Mouse (Mus musculus) midbrain, embryonic 13.5 days (tissue): ENCODE data around the gene Lsg1. TPM values are rescaled to one million over a fixed set of nuclear protein-coding genes. Genes with fewer than 3 reads are reported as not detected.

Experiments
- ATAC-seq: fragments of 200-750 bp; cut with Nextera tagmentation; 2 replicates; pipeline ENCODE4 v1.8.0; 2017; ENCODE audit warnings: mild to moderate bottlenecking, moderate TSS enrichment, moderate library complexity
- H3K27ac ChIP-seq: fragments of 300-500 bp; sonication (generic); 2 replicates; pipeline ENCODE4 v1.5.1; 2015; ENCODE audit warnings: inconsistent platforms, mild to moderate bottlenecking, moderate library complexity
- H3K27me3 ChIP-seq: fragments of 300-500 bp; sonication (generic); 2 replicates; pipeline ENCODE4 v1.6.1; 2015; ENCODE audit warnings: mild to moderate bottlenecking, inconsistent platforms
- H3K36me3 ChIP-seq: fragments of 300-500 bp; sonication (generic); 2 replicates; pipeline ENCODE4 v1.6.1; 2015; ENCODE audit warnings: mild to moderate bottlenecking, inconsistent platforms
- H3K4me1 ChIP-seq: fragments of 300-500 bp; sonication (generic); replicated peaks from 2 replicates; pipeline ENCODE4 v1.6.1; 2015; ENCODE audit warnings: inconsistent platforms
- H3K4me2 ChIP-seq: fragments of 300-500 bp; sonication (generic); replicated peaks from 2 replicates; pipeline ENCODE4 v1.6.1; 2015; ENCODE audit warnings: moderate library complexity, mild to moderate bottlenecking, inconsistent platforms
- H3K4me3 ChIP-seq: fragments of 300-500 bp; sonication (generic); replicated peaks from 2 replicates; pipeline ENCODE4 v1.5.1; 2015; ENCODE audit warnings: mild to moderate bottlenecking, inconsistent platforms
- H3K9ac ChIP-seq: fragments of 300-500 bp; sonication (generic); replicated peaks from 2 replicates; pipeline ENCODE4 v1.6.1; 2015; ENCODE audit warnings: mild to moderate bottlenecking, inconsistent platforms
- H3K9me3 ChIP-seq: fragments of 300-500 bp; sonication (generic); 2 replicates; pipeline ENCODE4 v1.6.1; 2016; ENCODE audit warnings: mild to moderate bottlenecking, inconsistent platforms
- WGBS: fragments of 180-500 bp; shearing (Covaris S2); methylation state at CpG from one replicate; pipeline ENCODE4 v1.1.7; 2015; 5-methylcytosine and 5-hydroxymethylcytosine counted together
- polyA plus RNA-seq: library from polyadenylated mRNA; unstranded; fragments of >200 nt; fragmentation: Nextera tagmentation; extraction: Ambion mirVana; gene quantifications from 2 replicates; pipeline ENCODE4 v1.2.1, GENCODE M21; 2015

Gene Lsg1
- polyA plus RNA-seq, 1 experiment from 2014 or later = 59.1 TPM

DNA sequence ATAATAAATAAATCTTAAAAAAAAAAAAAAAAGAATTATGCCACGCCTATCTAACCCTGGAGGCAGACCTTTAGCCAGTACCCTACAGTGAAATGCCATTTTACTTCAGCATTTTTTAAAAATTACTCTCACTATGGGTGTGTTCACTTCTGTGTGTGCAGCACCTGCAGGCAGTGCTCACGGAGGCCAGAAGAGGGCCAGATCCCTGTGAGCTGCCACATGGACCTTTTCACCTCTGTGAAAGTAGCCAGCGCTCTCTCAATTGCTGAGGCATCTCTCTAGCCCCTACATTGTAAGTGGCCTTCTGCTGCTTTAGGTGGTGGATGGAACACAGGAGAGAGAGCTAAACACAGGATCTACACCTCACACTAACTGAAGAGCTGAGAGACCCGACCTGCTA lies 17.2 kb downstream of the Lsg1 start:
- Histone ChIP-seq H3K27ac (no peak overlapping the region), H3K36me3 (peaks cover 91% of the 10 kb centered on the region), H3K4me3 (no peak overlapping the region), H3K27me3 (no peaks in the 10 kb centered on the region), H3K4me1 (no peaks in the 10 kb centered on the region), H3K9me3 (no peaks in the 10 kb centered on the region), H3K9ac (no peak overlapping the region), H3K4me2 (no peak overlapping the region)
- 94% methylated on average over 4 of the region's 4 CpGs for WGBS
- ATAC-seq = no peak

DNA sequence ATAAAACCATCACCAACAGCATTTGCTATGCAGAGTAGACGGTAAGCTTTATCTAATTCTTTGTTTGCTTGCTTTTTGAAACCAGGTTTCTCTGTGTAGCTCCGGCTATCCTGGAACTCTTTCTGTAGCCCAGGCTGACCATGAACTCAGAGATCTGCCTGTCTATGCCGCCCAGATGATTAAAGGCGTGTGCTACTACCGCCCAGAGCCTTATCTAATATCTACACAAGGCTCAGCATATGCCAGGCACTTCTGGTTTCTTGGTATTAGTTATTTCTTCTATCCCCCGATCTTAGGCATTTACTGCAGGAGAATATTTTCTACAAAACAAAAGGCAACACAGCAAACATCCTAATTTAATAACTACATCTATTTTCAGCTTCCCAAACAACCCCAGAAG lies 21.8 kb downstream of the Lsg1 start:
- H3K9ac ChIP-seq = no peak overlapping the region
- no peak overlapping the region for H3K4me2 ChIP-seq
- no peak overlapping the region for H3K27ac ChIP-seq
- no peak overlapping the region for H3K4me3 ChIP-seq
- no peaks in the 10 kb centered on the region for H3K9me3 ChIP-seq
- 95% methylated on average over 6 of the region's 6 CpGs for WGBS
- no peaks in the 10 kb centered on the region for H3K4me1 ChIP-seq
- no peaks in the 10 kb centered on the region for H3K27me3 ChIP-seq
- no peak for ATAC-seq
- peaks cover 96% of the 10 kb centered on the region for H3K36me3 ChIP-seq

DNA sequence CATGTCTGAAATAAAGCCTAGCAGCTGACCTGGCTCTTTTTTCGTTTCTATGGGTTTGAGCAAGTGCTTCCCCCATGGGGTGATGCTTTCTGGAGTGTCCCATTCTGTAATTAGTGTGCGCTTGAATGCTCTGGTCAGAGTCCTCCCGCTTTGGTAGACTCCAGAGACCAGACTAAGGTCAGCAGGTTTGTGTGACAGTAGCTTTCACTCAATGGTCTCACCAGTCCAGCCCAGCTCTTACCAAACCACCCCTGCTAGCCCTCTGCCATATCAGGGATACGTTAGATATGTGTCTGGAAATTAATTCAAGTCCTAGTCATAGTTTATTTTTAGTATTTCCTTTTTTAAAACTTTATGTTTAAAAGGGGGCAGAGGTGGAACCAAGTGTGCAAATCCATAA lies 26.8 kb downstream of the Lsg1 start:
- Histone ChIP-seq H3K4me1 (no peaks in the 10 kb centered on the region), H3K4me3 (no peak overlapping the region), H3K27ac (no peak overlapping the region), H3K9me3 (peaks cover 14% of the 10 kb centered on the region; the same call in 1 of the 2 replicates), H3K36me3 (peaks cover 98% of the 10 kb centered on the region), H3K4me2 (no peak overlapping the region), H3K27me3 (no peaks in the 10 kb centered on the region), H3K9ac (no peak overlapping the region)
- ATAC-seq = no peak
- 93% methylated on average over 4 of the region's 4 CpGs for WGBS

DNA sequence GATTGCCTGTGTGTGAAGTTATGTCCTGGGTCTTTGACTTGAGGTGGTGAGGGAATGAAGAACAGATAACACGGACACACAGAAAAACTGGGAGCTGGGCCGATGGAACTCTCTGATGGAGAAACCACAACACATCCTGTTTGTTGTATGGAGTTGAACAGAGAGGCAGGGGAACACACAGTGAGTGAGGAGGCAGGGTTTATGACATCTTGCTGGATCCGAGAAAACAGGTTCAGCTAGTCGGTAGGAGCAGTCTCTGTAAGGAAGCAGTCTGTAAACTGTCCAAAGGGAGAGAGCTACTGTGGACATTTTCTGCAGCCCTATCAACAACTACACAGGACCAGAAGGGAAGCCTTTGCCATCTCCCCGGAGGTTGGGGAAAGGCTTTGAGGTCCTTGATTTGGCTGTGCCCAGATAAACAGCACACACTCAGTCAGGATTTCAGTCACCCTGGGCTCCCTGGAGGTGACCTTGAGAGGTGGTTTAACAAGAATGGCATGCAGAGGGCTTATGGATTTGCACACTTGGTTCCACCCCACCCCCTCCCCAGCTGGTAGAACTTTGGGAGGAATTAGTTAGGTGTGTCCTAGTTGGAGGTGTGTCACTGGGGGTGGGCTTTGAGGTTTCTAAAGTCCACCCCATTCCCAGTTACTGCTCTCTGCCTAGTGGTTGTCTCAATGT lies 27.9 kb downstream of the Lsg1 start:
- 96% methylated on average over 5 of the region's 5 CpGs for WGBS
- H3K36me3 ChIP-seq = peaks cover 92% of the 10 kb centered on the region

DNA sequence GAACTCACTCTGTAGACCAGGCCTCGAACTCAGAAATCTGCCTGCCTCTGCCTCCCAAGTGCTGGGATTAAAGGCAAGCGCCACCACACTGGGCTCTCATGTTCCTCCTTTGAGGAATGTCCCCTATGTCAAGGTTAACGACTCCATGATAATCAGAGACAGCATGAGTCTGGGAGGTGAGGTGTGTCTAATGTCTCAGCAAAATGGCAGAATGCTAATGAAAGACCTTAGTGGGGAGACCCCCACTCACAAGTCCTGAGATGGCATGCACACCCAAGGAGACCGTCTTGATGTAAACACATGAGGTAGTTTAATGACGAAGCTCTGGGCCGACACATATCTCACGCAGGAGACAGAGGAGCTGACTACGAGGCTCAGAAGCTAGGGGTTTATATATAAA lies 33.3 kb downstream of the Lsg1 start:
- 97% methylated on average over 8 of the region's 8 CpGs for WGBS
- Histone ChIP-seq H3K27me3 (no peaks in the 10 kb centered on the region), H3K4me3 (no peak overlapping the region), H3K36me3 (peaks cover 40% of the 10 kb centered on the region), H3K4me2 (no peak overlapping the region), H3K9me3 (peaks cover 24% of the 10 kb centered on the region; the same call in 1 of the 2 replicates), H3K4me1 (peaks cover 17% of the 10 kb centered on the region), H3K9ac (no peak overlapping the region), H3K27ac (no peak overlapping the region)
- no peak for ATAC-seq

More for the DNA sequence above, 27.9 kb downstream of the Lsg1 start:
- no peaks in the 10 kb centered on the region for H3K27me3 ChIP-seq
- no peak overlapping the region for H3K4me2 ChIP-seq
- peaks cover 24% of the 10 kb centered on the region; the same call in 1 of the 2 replicates for H3K9me3 ChIP-seq
- no peak for ATAC-seq
- H3K4me1 ChIP-seq = no peaks in the 10 kb centered on the region
- H3K27ac ChIP-seq = no peak overlapping the region
- H3K4me3 ChIP-seq = no peak overlapping the region
- H3K9ac ChIP-seq = no peak overlapping the region

DNA sequence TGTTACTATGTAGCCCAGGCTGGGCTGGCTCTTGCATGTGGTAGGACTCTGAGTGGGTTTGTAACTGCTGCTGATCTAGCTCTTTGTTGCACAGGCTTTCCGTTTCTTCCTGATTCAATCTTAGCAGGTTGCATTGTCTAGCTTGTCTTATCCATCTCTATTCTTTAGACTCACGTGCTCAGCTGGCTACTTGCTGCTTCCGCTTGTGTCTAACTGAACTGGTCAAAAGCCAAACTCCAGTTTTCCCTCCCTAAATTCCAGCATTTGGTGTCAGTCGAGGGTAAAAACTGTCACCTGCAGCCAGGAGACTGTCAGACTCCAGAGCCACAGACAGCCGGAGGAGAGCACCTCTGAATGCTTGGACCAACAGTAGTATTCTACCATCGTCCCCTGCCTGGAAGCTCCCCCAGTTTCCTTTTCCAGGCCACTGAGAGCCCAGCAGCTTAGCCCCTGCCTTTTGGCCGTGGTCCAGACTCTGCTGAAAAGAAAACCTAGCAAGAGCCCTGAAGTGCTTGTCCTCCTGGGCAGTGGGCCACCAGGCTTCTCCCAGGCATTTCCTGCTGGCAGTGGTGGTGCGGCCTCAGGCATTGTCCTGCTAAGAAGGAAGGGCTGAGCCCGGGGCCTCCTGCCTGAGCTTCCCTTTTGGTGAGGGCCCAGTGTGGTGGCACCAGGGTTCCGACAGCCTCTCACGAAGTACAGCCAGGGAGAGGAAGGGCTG lies 34.6 kb downstream of the Lsg1 start:
- Histone ChIP-seq H3K9me3 (peaks cover 24% of the 10 kb centered on the region; the same call in 1 of the 2 replicates), H3K27me3 (no peaks in the 10 kb centered on the region), H3K27ac (peak overlapping the region; percentile 49), H3K36me3 (peaks cover 26% of the 10 kb centered on the region), H3K9ac (no peak overlapping the region), H3K4me3 (no peak overlapping the region), H3K4me1 (peaks cover 31% of the 10 kb centered on the region), H3K4me2 (no peak overlapping the region)
- peak; percentile 35 for ATAC-seq
- WGBS = 32% methylated on average over 11 of the region's 11 CpGs

DNA sequence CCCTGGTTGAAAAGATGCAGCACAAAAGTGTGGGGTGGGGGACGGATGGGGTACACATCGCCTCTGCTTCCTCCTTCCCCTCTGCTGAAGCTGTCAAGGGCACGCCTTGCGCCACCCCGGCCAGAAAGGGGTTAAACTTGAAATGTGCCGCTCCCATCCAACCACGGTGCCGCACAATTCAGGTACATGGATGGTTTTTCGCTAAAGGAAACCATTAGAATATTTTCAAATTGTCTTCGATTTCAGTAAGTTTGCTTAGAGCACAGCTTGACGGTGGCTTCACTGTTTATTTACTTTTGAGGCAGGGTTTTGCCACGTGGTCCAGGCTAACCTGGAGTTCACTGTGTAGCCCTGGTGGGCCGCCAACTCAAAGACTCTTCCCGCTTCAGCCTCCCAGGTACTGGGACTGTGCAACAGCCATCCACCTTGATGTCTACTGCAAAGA lies 36.6 kb downstream of the Lsg1 start, which contains the start of gene Tmem44:
Tmem44 (minus strand) TSS at position 95 of the 445 bp plus-strand sequence.
- no peaks in the 10 kb centered on the region for H3K27me3 ChIP-seq
- H3K4me3 ChIP-seq = peak within 1 kb of the TSS; percentile 81
- H3K9me3 ChIP-seq = peaks cover 12% of the 10 kb centered on the region; the same call in 1 of the 2 replicates
- peak within 1 kb of the TSS; percentile 62 for H3K4me2 ChIP-seq
- peaks cover 23% of the 10 kb centered on the region for H3K36me3 ChIP-seq
- 7% methylated on average over 13 of the region's 14 CpGs for WGBS
- peak within 1 kb of the TSS; percentile 95 for H3K9ac ChIP-seq
- peaks cover 32% of the 10 kb centered on the region for H3K4me1 ChIP-seq
- H3K27ac ChIP-seq = peak within 1 kb of the TSS; percentile 88
- ATAC-seq = peak; percentile 79

DNA sequence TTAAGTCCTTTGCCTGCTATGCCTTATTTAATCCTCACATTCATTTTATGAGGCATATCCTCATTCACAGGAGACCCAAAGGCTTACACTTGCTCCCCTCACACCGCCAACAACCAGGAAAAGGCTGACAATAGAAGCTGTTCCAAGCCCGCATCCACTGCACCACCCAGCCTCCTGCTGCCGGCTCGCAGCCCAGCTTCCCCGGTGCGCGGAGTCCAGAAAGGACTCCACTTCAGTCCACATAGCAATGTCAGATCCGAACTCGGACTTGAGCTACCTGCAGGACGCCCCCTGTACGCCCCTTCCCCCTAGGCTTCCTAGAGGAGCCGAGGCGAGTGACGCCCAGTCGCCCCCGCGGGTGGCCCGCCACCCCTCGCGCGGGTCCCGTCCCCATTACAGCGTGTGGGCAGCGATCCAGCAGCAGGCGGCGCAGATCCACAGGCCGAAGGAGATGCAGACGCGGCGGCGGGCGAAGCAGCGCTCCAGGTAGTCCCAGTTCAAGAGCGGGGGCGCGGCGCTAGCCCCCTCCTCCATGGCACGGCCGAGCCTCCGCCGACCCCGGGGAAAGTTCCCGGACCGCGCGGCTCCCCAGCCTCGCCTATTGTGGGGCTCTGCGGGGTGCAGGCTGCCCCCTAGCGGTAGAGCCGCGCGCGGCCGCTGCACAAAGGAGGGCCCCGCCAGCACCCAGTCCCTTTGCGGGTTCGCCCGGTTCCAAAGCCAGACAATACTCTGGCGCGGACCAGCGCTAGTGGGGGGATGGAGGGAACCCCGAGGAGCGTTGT lies 37.2 kb downstream of the Lsg1 start:
- under 1% methylated on average over 62 of the region's 63 CpGs for WGBS
- peaks cover 32% of the 10 kb centered on the region for H3K4me1 ChIP-seq
- H3K36me3 ChIP-seq = peaks cover 23% of the 10 kb centered on the region
- peak overlapping the region; percentile 62 for H3K4me2 ChIP-seq
- peak; percentile 93 for ATAC-seq
- peak overlapping the region; percentile 81 for H3K4me3 ChIP-seq
- no peaks in the 10 kb centered on the region for H3K27me3 ChIP-seq
- peak overlapping the region; percentile 95 for H3K9ac ChIP-seq
- peak overlapping the region; percentile 88 for H3K27ac ChIP-seq
- H3K9me3 ChIP-seq = peaks cover 5% of the 10 kb centered on the region; the same call in 1 of the 2 replicates

DNA sequence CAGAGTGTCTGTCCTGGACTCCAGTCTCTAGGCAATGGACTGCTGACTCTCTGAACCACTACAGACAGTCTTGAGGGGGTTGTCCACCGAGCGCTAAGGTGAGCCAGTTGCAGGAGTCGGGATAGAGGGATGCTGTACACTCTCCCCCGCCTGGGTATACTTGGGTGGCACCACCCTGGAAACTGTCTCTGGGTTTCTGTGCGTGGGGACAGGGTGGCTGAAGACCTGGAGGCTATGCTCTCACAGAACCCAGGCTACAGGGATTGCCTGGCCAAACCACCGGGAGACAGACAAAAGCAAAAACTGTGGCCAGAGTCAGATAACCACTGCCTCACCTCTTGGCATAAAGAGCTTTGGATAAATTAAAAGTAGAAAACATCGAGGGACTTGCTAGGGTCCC lies 37.9 kb downstream of the Lsg1 start:
- peak overlapping the region; percentile 95 for H3K9ac ChIP-seq
- H3K36me3 ChIP-seq = peaks cover 28% of the 10 kb centered on the region
- 80% methylated on average over 7 of the region's 7 CpGs for WGBS
- peaks cover 32% of the 10 kb centered on the region for H3K4me1 ChIP-seq
- peak overlapping the region; percentile 81 for H3K4me3 ChIP-seq
- H3K27ac ChIP-seq = no peak overlapping the region
- peak overlapping the region; percentile 62 for H3K4me2 ChIP-seq
- no peaks in the 10 kb centered on the region for H3K9me3 ChIP-seq
- ATAC-seq = 0 out of 2 replicates have a peak, but pooled peaks have one; percentile 2
- no peaks in the 10 kb centered on the region for H3K27me3 ChIP-seq

DNA sequence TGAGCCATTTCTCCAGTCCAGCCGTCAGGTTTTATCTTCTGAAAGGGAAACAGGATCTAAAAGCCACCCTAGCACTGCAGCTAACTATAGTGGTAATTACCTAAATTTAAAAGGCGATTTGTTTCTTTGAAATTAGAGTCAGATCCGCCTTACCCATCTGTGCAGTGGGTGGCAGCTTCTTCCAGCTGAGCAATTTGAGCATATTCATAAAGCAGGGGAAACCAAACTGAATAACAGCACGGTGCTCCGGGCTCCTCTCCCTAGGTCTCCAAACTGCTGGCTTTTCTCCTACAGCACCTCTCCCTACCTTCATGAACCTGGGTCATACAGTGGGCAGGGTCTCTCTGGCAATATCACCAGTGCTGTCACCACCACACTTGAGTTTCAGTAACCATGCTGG lies 39.1 kb downstream of the Lsg1 start:
- Histone ChIP-seq H3K9me3 (no peaks in the 10 kb centered on the region), H3K36me3 (peaks cover 37% of the 10 kb centered on the region), H3K27me3 (no peaks in the 10 kb centered on the region), H3K4me3 (peak overlapping the region; percentile 81; the same call in 1 of the 2 replicates), H3K27ac (no peak overlapping the region), H3K9ac (peak overlapping the region; percentile 95), H3K4me2 (peak overlapping the region; percentile 62), H3K4me1 (peaks cover 32% of the 10 kb centered on the region)
- 92% methylated on average over 5 of the region's 5 CpGs for WGBS
- ATAC-seq = no peak

DNA sequence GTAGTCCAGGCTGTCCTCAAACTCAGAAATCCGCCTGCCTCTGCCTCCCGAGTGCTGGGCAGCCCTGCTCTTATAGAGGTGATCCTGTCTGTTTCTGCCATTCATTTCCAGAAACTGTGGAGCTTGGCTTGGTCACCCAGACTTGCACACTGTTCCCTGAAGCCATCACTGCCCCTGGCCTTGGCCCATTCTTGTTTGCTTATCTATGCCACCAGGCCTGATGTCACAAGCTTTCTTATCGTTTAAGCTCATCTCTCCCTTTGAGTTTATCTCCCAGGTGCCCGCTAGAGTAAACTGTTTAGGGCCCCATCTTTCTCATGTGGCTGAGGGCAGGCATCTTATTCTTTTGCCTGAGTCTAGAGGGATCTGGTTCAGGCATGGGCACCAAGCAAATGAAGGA lies 42.7 kb downstream of the Lsg1 start:
- Histone ChIP-seq H3K36me3 (peaks cover 60% of the 10 kb centered on the region), H3K9me3 (no peaks in the 10 kb centered on the region), H3K27ac (no peak overlapping the region), H3K9ac (no peak overlapping the region), H3K27me3 (no peaks in the 10 kb centered on the region), H3K4me3 (no peak overlapping the region), H3K4me2 (no peak overlapping the region), H3K4me1 (peaks cover 21% of the 10 kb centered on the region)
- ATAC-seq = no peak
- WGBS = 93% methylated on average over 4 of the region's 4 CpGs
